Mouse (Mus musculus): ENCODE measurements around the gene Duox1. TPM values are rescaled to one million over a fixed set of nuclear protein-coding genes. Genes with fewer than 3 reads are reported as not detected.

Duox1 gene
- polyA plus RNA-seq, 1 experiment from 2014 or later: 0.03 TPM

GRCm38 (mm10) chr2:122300656-122301020, 14.8 kb upstream of the Duox1 start:
- Histone ChIP-seq H3K4me2 (peak overlapping the region; percentile 73), H3K36me3 (no peaks in the 10 kb centered on the region), H3K9me3 (replicated peaks) (no peaks in the 10 kb centered on the region), H3K4me3 (peak overlapping the region; percentile 45), H3K9ac (no peak overlapping the region), H3K4me1 (replicated peaks) (peaks cover 40% of the 10 kb centered on the region), H3K27me3 (peaks cover 100% of the 10 kb centered on the region), H3K27ac (no peak overlapping the region)
- 6% methylated on average over 14 of the region's 14 CpGs for WGBS
- ATAC-seq (replicated peaks; ENCODE audit: insufficient number of reproducible peaks, insufficient read depth, low FRiP score, low read depth): no peak

DNA sequence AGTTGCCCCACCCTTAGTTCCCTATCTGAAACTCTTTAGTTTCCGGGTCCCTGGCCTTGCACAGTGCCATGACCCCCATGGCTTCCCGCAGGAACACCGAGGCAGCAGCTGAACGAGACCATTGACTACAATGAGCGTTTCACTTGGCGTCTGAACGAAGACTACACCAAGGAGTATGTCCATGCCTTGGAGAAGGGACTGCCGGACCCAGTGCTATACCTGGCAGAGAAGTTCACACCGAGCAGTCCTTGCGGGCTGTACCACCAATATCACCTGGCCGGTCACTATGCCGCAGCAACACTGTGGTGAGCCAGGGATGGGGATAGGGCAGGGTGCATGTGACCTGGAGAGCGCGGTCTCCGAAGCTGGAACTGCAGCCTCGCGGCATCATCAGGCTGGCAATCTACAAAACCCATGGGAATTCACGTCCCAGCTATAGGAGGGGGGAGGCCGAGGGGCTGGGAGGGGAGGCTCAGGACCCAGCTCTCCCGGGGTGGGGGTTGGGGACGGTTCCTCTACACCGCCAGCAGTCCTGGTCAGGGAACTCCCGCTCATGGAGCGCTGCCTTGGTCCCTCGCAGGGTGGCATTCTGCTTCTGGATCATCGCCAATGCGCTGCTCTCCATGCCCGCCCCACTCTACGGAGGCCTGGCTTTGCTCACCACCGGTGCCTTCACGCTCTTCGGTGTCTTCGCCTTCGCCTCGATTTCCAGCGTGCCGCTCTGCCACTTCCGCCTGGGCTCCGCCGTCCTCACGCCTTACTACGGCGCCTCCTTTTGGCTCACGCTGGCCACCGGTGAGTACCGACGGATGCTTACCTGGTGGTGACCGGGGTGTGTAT, 14.2 kb upstream of the Duox1 start:
- peaks cover 99% of the 10 kb centered on the region for H3K27me3 ChIP-seq
- peak overlapping the region; percentile 45 for H3K4me3 ChIP-seq
- no peak overlapping the region for H3K27ac ChIP-seq
- H3K9ac ChIP-seq: peak overlapping the region; percentile 15; the same call in 1 of the 2 replicates
- peaks cover 40% of the 10 kb centered on the region for H3K4me1 ChIP-seq (replicated peaks)
- 0 out of 2 replicates have a peak, but pooled peaks have one; percentile 27 for ATAC-seq (replicated peaks; ENCODE audit: insufficient number of reproducible peaks, insufficient read depth, low FRiP score, low read depth)
- H3K4me2 ChIP-seq: peak overlapping the region; percentile 73
- no peaks in the 10 kb centered on the region for H3K36me3 ChIP-seq
- WGBS: 2% methylated on average over 48 of the region's 48 CpGs
- H3K9me3 ChIP-seq (replicated peaks): no peaks in the 10 kb centered on the region

GRCm38 (mm10) chr2:122301921-122302573, 13.4 kb upstream of the Duox1 start:
- H3K9ac ChIP-seq: no peak overlapping the region
- peak overlapping the region; percentile 45 for H3K4me3 ChIP-seq
- H3K36me3 ChIP-seq: no peaks in the 10 kb centered on the region
- 11% methylated on average over 23 of the region's 23 CpGs for WGBS
- peak overlapping the region; percentile 73 for H3K4me2 ChIP-seq
- peaks cover 99% of the 10 kb centered on the region for H3K27me3 ChIP-seq
- H3K27ac ChIP-seq: no peak overlapping the region
- no peak for ATAC-seq (replicated peaks; ENCODE audit: insufficient number of reproducible peaks, insufficient read depth, low FRiP score, low read depth)
- H3K9me3 ChIP-seq (replicated peaks): no peaks in the 10 kb centered on the region
- H3K4me1 ChIP-seq (replicated peaks): peaks cover 40% of the 10 kb centered on the region

- H3K36me3 ChIP-seq: no peaks in the 10 kb centered on the region
- ATAC-seq (replicated peaks; ENCODE audit: insufficient number of reproducible peaks, insufficient read depth, low FRiP score, low read depth): no peak
Measured at GRCm38 (mm10) chr2:122302574-122303241, 12.8 kb upstream of the Duox1 start.

GRCm38 (mm10) chr2:122304544-122304943, 10.9 kb upstream of the Duox1 start:
- H3K9me3 ChIP-seq (replicated peaks): no peaks in the 10 kb centered on the region
- peaks cover 97% of the 10 kb centered on the region for H3K27me3 ChIP-seq
- ATAC-seq (replicated peaks; ENCODE audit: insufficient number of reproducible peaks, insufficient read depth, low FRiP score, low read depth): no peak
- H3K27ac ChIP-seq: no peak overlapping the region
- WGBS: 84% methylated on average over 6 of the region's 6 CpGs
- no peaks in the 10 kb centered on the region for H3K36me3 ChIP-seq
- no peak overlapping the region for H3K4me3 ChIP-seq
- H3K9ac ChIP-seq: no peak overlapping the region
- no peak overlapping the region for H3K4me2 ChIP-seq
- H3K4me1 ChIP-seq (replicated peaks): peaks cover 17% of the 10 kb centered on the region

More at GRCm38 (mm10) chr2:122302574-122303241, 12.8 kb upstream of the Duox1 start:
- WGBS: 12% methylated on average over 9 of the region's 9 CpGs
- Histone ChIP-seq H3K9ac (no peak overlapping the region), H3K4me1 (replicated peaks) (peaks cover 34% of the 10 kb centered on the region), H3K4me2 (no peak overlapping the region), H3K4me3 (no peak overlapping the region), H3K9me3 (replicated peaks) (no peaks in the 10 kb centered on the region), H3K27me3 (peaks cover 99% of the 10 kb centered on the region), H3K27ac (no peak overlapping the region)

DNA sequence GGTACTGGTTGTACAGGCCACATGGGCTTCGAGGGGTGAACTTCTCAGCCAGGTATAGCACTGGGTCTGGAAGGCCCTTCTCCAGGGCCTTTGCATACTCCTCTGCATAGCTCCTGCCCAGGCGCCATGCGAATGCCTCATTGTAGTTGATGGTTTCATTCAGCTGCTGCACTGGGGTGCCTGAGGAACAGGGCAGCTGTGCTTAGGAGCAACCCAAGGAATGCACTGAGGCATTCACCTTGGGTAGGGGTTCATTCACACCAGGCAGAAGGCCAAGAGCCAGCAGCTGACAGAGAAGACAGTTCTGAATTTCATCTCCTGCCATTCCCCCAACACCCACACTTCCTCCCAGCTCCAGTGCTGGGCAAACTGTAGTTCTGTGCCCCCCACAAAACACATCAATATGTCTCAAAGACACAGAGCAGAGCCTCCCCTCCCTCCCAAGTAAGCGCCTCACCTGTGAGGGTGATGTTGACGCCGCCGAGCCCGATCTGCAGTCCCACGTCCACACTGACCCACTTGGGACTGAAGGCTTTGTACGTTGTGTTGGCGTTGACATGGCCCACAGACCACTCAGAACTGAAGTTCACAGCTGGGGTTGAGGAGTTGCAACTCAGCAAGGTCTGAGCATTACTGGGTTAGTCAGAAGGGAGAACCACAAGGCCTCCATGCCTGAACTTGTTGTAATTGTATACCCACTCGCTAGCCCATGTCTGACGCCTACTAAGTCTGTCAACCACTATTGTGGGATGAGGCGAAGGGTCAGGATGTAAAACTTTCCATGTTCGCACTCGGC, 10.2 kb upstream of the Duox1 start:
- Histone ChIP-seq H3K4me1 (replicated peaks) (peaks cover 17% of the 10 kb centered on the region), H3K9ac (no peak overlapping the region), H3K27ac (no peak overlapping the region), H3K36me3 (no peaks in the 10 kb centered on the region), H3K4me3 (no peak overlapping the region), H3K27me3 (peaks cover 97% of the 10 kb centered on the region), H3K9me3 (replicated peaks) (no peaks in the 10 kb centered on the region), H3K4me2 (no peak overlapping the region)
- WGBS: 75% methylated on average over 16 of the region's 16 CpGs
- ATAC-seq (replicated peaks; ENCODE audit: insufficient number of reproducible peaks, insufficient read depth, low FRiP score, low read depth): no peak

GRCm38 (mm10) chr2:122306184-122306583, 9.3 kb upstream of the Duox1 start:
- peaks cover 13% of the 10 kb centered on the region for H3K4me1 ChIP-seq (replicated peaks)
- H3K27ac ChIP-seq: no peak overlapping the region
- peaks cover 97% of the 10 kb centered on the region for H3K27me3 ChIP-seq
- ATAC-seq (replicated peaks; ENCODE audit: insufficient number of reproducible peaks, insufficient read depth, low FRiP score, low read depth): no peak
- H3K4me3 ChIP-seq: no peak overlapping the region
- H3K9ac ChIP-seq: no peak overlapping the region
- WGBS: 43% methylated on average over 4 of the region's 4 CpGs
- H3K36me3 ChIP-seq: no peaks in the 10 kb centered on the region
- H3K9me3 ChIP-seq (replicated peaks): no peaks in the 10 kb centered on the region
- no peak overlapping the region for H3K4me2 ChIP-seq

DNA sequence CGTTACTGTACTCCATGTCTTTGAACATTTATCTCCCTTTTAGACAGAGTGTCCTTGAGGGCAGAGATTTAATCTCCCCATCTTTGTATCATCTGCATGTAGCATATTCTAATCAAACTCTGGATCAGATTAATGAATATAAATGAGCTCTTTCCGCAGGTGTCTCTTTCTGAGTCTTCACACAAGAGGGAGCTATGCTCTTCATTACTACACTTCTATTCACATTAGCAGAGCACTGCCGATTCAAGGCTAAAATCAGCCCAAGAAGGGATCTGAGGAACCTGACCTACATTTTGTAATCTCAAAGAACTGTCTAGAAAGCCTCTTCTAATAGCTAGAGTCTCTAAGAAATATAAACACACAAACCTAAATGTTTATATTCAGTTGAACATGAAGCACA, 5.8 kb upstream of the Duox1 start:
- Histone ChIP-seq H3K4me2 (no peak overlapping the region), H3K36me3 (no peaks in the 10 kb centered on the region), H3K9ac (no peak overlapping the region), H3K4me1 (replicated peaks) (peaks cover 12% of the 10 kb centered on the region), H3K9me3 (replicated peaks) (no peaks in the 10 kb centered on the region), H3K27ac (no peak overlapping the region), H3K27me3 (peaks cover 96% of the 10 kb centered on the region), H3K4me3 (no peak overlapping the region)
- ATAC-seq (replicated peaks; ENCODE audit: insufficient number of reproducible peaks, insufficient read depth, low FRiP score, low read depth): no peak
- WGBS: 38% methylated on average over 3 of the region's 3 CpGs

DNA sequence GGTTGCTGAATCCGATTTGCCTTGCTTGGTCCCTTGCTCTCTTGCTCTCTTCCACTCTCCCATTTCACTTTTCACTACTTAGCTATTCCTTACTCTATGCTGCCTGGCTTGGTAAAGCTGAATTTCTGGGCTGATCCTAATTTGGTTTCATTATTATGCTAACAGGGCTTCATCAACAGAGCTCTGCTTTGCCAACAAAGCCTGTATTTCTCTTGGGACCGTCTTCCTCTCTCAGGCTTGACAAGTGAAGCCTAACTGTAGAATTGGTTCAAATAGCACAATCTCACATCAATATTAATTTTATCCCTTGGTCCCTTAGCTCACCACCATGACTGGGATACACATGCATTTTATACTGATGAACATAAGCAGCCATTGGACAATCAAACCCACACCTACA, 3.9 kb upstream of the Duox1 start:
- 55% methylated on average over 2 of the region's 2 CpGs for WGBS
- Histone ChIP-seq H3K4me2 (no peak overlapping the region), H3K9ac (no peak overlapping the region), H3K36me3 (no peaks in the 10 kb centered on the region), H3K4me3 (no peak overlapping the region), H3K27me3 (peaks cover 95% of the 10 kb centered on the region), H3K9me3 (replicated peaks) (no peaks in the 10 kb centered on the region), H3K4me1 (replicated peaks) (peaks cover 12% of the 10 kb centered on the region), H3K27ac (no peak overlapping the region)
- no peak for ATAC-seq (replicated peaks; ENCODE audit: insufficient number of reproducible peaks, insufficient read depth, low FRiP score, low read depth)

DNA sequence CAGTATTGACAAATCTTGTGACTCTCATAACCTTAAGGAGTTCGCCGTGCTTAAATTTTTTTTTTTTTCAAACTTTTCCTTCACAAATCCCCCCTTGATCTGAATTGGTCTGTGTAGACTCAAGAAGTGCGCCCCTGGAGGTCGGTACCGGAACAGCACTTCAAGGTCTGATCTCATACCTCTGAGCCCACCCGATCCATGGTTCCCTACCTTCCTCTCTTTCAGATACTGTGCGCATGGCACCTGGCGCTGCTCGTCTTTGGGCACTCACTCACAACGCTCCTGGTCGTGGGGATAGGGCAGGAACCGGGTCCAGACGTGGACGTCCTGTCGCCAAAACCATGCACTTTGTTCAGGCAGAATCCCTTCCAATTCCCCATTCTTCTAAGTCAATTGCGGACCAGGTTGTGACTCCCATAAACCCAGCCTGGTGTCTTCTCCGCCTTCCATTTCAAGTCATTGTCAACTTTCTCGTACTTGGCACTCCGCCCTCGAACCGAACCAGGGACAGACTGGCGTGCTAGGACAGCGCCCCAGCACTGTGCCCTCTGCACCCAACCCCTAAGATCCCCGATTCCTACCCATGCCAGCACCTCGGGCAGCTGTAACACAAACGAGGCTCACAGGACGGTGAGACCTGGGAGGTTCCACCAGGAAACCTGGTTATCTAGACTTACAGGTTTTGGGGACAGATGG, 2.6 kb upstream of the Duox1 start:
- H3K4me3 ChIP-seq: peak overlapping the region; percentile 34
- ATAC-seq (replicated peaks; ENCODE audit: insufficient number of reproducible peaks, insufficient read depth, low FRiP score, low read depth): no peak
- peak overlapping the region; percentile 61 for H3K4me2 ChIP-seq
- WGBS: 2% methylated on average over 27 of the region's 27 CpGs
- no peaks in the 10 kb centered on the region for H3K36me3 ChIP-seq
- no peak overlapping the region for H3K27ac ChIP-seq
- peaks cover 94% of the 10 kb centered on the region for H3K27me3 ChIP-seq
- peaks cover 12% of the 10 kb centered on the region for H3K4me1 ChIP-seq (replicated peaks)
- peak overlapping the region; percentile 36; the same call in 1 of the 2 replicates for H3K9ac ChIP-seq
- H3K9me3 ChIP-seq (replicated peaks): no peaks in the 10 kb centered on the region

Measured in heart, embryonic 15.5 days (tissue).